Mouse (Mus musculus): ENCODE measurements around the gene Ccer1. TPM values are rescaled to one million over a fixed set of nuclear protein-coding genes. Genes with fewer than 3 reads are reported as not detected.
"Not testable (repeated sequence)": the region's sequence is repeated elsewhere in the genome, so short reads cannot be mapped to it uniquely, and the experiment has no call there.

Gene Ccer1
- polyA plus RNA-seq, 1 experiment from 2014 or later, result not detected

DNA sequence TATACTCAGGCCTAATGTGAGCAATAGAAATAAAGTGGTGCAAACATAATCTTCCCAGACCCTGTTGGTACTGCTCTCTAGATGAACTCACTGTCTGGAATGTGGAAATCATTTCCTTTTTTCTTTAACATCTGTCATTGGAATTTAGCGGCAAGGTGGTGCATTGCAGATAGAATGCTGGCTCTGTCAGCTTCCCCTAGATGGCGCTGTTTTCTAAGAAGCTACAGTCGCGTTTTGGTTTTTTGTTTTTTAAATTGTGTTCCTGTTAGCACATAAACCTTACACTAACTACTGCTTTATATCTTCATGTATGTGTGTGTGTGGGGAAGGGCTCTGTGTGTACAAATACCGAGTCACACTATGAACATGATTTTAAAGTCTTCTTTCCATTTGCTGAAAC, 19.8 kb downstream of the Ccer1 start:
- no peak overlapping the region for H3K27ac ChIP-seq
- 2% methylated on average over 5 of the region's 5 CpGs for WGBS
- ATAC-seq (replicated peaks), result no peak; the same call in 1 of the 2 replicates

DNA sequence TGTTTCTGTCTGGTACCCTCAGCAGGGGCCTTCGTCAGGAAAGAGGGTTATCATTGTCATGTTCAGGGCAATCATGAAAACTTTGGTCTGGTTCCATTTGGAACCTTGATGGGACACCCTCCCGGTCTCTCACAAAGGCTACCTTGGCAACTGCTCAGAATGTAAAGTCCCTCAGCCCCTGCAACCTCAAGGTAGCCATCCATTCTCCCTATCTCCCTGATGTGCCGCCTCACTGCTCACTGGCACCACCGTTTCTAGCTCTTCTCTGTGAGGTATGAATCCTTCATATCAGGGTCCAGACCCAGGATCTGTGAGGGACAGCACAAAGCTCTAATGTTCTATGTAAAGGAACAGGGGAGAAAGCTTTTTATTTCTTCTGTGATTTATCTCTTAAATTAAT, 21.7 kb downstream of the Ccer1 start:
- Histone ChIP-seq H3K9me3 (no peaks in the 10 kb centered on the region), H3K4me1 (no peaks in the 10 kb centered on the region), H3K4me3 (no peak overlapping the region), H3K36me3 (replicated peaks) (no peaks in the 10 kb centered on the region), H3K27me3 (replicated peaks) (no peaks in the 10 kb centered on the region), H3K27ac (no peak overlapping the region), H3K4me2 (no peak overlapping the region), H3K9ac (no peak overlapping the region)
- ATAC-seq (replicated peaks), result no peak
- 60% methylated on average over 4 of the region's 4 CpGs for WGBS

More for the DNA sequence above, 19.8 kb downstream of the Ccer1 start:
- Histone ChIP-seq H3K9ac (no peak overlapping the region), H3K4me2 (no peak overlapping the region), H3K9me3 (no peaks in the 10 kb centered on the region), H3K4me1 (no peaks in the 10 kb centered on the region), H3K36me3 (replicated peaks) (no peaks in the 10 kb centered on the region), H3K4me3 (no peak overlapping the region), H3K27me3 (replicated peaks) (no peaks in the 10 kb centered on the region)

DNA sequence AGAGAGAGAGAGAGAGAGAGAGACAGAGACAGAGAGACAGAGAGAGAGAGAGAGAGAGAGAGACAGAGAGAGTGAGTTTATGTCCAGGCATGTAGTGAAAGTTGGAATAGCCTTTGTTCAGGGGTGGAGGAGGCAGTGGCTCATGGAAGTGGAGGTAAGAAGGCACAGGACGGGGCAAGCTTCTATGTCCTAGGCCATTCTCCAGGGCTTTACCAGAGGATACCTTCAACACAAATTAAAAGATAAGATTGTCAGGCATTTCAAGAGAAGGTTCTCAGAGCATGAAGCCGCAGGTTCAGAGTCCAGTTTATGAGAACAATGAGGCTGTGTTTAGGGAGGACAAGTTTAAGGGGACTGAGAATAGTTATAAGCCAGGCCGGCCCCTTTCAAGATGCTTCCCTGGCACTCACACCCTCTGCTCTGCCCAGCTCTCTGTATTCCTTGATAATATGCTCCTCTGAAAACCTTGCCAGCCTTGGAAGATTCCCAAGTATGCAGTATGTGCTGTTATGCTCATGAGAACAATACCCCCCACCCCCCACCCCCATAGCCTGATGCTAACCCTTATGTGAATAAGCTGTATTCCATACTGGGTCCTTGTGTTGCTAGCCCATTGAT, 22.5 kb downstream of the Ccer1 start:
- Histone ChIP-seq H3K36me3 (replicated peaks) (no peaks in the 10 kb centered on the region), H3K4me1 (no peaks in the 10 kb centered on the region), H3K4me2 (no peak overlapping the region), H3K27me3 (replicated peaks) (no peaks in the 10 kb centered on the region), H3K4me3 (no peak overlapping the region), H3K9me3 (no peaks in the 10 kb centered on the region), H3K27ac (no peak overlapping the region), H3K9ac (no peak overlapping the region)
- no peak for ATAC-seq (replicated peaks)
- 82% methylated on average over 3 of the region's 3 CpGs for WGBS

DNA sequence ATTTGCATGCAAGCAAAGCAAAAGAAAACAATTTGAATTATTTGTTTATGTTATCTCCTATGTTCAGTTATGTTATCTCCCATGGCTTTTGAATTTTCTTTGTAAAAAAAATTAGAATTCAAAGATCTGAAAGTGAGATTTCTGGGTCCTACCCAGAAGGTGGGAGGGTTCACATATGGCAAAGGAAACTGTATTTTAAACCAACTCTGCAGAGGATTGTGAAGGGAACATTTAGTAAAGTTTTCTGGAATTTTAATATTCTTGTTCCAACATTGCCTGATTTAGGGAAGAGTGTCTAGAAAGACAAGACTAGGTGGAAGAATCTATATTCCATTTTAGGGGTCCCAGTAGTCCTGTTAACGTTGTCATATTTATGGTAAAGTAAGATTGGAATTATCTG, 24.4 kb downstream of the Ccer1 start:
- H3K4me2 ChIP-seq, result no peak overlapping the region
- no peaks in the 10 kb centered on the region for H3K4me1 ChIP-seq
- H3K36me3 ChIP-seq (replicated peaks), result no peaks in the 10 kb centered on the region
- 79% methylated on average over 1 of the region's 1 CpGs for WGBS
- H3K9ac ChIP-seq, result no peak overlapping the region
- no peaks in the 10 kb centered on the region for H3K27me3 ChIP-seq (replicated peaks)
- no peak for ATAC-seq (replicated peaks)
- no peaks in the 10 kb centered on the region for H3K9me3 ChIP-seq
- H3K27ac ChIP-seq, result no peak overlapping the region
- no peak overlapping the region for H3K4me3 ChIP-seq

DNA sequence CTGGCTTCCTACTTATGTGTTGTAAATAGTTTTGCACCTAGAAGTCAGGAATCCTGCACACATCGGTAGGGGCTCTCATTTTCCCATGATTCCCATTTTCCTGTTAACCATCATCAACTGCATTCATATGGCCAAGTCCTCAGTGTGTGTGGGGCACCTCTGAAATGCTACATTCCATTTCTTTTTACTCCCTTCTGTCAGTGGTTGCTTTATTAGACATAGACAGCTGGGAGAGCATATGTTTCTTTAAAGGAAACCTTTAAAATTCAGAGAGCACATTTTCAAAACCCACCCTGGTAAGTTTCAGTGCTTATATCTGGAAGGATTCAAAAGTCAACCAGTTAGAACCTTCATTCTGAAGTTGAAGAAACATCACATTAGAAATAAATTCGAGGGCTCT, 25.2 kb downstream of the Ccer1 start:
- ATAC-seq (replicated peaks), result no peak
- Histone ChIP-seq H3K4me2 (no peak overlapping the region), H3K4me3 (no peak overlapping the region), H3K27ac (no peak overlapping the region), H3K36me3 (replicated peaks) (no peaks in the 10 kb centered on the region), H3K9me3 (no peaks in the 10 kb centered on the region), H3K4me1 (no peaks in the 10 kb centered on the region), H3K27me3 (replicated peaks) (no peaks in the 10 kb centered on the region), H3K9ac (no peak overlapping the region)
- 72% methylated on average over 2 of the region's 2 CpGs for WGBS

DNA sequence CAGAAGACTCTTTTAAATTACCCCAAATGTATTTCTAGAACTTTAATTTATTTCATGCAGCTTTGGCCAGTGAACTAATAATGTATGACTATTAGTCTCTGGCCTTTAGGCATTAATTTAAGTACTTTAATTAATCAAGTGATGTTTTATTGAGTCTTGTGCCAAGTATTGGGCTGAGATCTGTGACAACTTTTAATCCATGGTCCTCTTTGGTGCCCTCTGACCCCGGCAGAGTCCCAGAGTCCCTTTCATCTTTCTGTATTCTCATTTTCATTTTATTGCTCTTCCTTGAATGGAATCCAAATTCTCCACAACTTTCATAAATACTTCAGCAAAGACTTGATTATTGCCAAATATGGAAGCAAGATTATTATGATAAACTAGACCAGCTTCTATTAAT, 27.8 kb downstream of the Ccer1 start:
- 81% methylated on average over 1 of the region's 1 CpGs for WGBS
- no peak overlapping the region for H3K27ac ChIP-seq
- H3K4me1 ChIP-seq, result no peaks in the 10 kb centered on the region
- H3K9me3 ChIP-seq, result no peaks in the 10 kb centered on the region
- ATAC-seq (replicated peaks), result no peak
- no peaks in the 10 kb centered on the region for H3K27me3 ChIP-seq (replicated peaks)
- no peak overlapping the region for H3K4me2 ChIP-seq
- no peak overlapping the region for H3K9ac ChIP-seq
- no peaks in the 10 kb centered on the region for H3K36me3 ChIP-seq (replicated peaks)
- H3K4me3 ChIP-seq, result no peak overlapping the region

DNA sequence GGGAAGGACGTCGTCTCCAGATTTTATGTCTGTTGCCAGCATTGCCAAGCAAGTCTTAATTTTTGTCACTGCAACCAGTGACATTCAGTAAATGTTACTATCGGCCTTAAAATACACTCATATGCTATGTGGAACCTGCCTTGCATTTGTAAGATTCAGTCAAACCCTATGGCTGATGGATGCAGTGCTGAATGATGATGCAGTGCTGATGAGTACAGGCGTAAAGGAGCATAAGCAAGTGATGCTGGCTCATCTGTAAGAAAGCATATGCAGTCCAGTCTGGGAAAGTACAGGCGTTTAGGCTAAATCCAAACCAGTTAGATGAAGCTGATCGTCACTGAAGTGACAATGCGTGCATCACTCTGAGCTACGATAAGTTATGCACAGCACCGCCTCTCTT, 29.9 kb downstream of the Ccer1 start:
- WGBS, result 94% methylated on average over 9 of the region's 9 CpGs
- Histone ChIP-seq H3K9me3 (no peaks in the 10 kb centered on the region), H3K4me3 (no peak overlapping the region), H3K4me2 (no peak overlapping the region), H3K4me1 (no peaks in the 10 kb centered on the region), H3K27me3 (replicated peaks) (no peaks in the 10 kb centered on the region), H3K27ac (no peak overlapping the region), H3K9ac (no peak overlapping the region), H3K36me3 (replicated peaks) (no peaks in the 10 kb centered on the region)
- no peak for ATAC-seq (replicated peaks)

DNA sequence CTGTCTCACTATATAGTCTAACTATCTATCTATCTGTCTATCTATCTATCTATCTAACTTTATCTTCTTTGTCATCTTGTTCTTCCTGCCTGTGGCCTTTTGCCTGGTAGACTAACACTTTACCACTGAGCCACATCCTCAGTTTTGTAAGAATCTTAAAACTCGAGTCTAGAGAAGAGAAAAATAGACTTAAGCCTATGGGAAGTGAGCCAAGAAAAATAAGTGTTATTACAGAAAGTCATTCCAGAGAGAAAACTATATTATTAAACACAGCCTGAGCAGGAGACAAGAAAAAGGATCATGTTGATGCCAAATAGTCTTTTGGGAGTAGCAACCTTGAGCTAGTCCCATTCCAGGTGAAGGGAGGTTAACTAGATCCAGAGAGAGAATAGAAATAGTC, 33.1 kb downstream of the Ccer1 start:
- Histone ChIP-seq H3K9me3 (no peaks in the 10 kb centered on the region), H3K9ac (no peak overlapping the region)

DNA sequence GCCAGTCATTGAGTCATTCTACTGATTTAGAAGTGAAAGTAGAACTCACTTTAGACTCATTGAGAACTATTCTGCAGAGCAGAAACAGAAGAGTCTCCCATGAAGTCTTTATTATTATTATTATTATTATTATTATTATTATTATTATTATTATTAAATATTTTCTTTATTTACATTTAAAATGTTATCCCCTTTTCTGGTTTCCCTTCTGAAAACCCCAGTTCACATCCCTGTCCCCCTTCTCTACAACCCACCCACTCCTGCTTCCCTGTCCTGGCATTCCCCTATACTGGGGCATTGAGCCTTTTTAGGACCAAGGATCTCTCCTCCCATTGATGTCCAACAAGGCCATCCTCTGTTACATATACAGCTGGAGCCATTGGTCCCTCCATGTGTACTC, 33.8 kb downstream of the Ccer1 start, which contains the start of gene C030005K15Rik:
Gene C030005K15Rik, minus strand, starts transcription at position 101 of the 400 bp plus-strand sequence.
- not testable (repeated sequence) for H3K27me3 ChIP-seq (replicated peaks); H3K4me3 ChIP-seq; H3K9me3 ChIP-seq; H3K9ac ChIP-seq; ATAC-seq (replicated peaks); H3K4me1 ChIP-seq; H3K27ac ChIP-seq; H3K36me3 ChIP-seq (replicated peaks); H3K4me2 ChIP-seq

More for the DNA sequence above, 33.1 kb downstream of the Ccer1 start:
- Histone ChIP-seq H3K4me1 (no peaks in the 10 kb centered on the region), H3K36me3 (replicated peaks) (no peaks in the 10 kb centered on the region), H3K27me3 (replicated peaks) (no peaks in the 10 kb centered on the region), H3K4me3 (no peak overlapping the region), H3K4me2 (no peak overlapping the region), H3K27ac (no peak overlapping the region)
- no peak for ATAC-seq (replicated peaks)
- WGBS, result 51% methylated on average over 1 of the region's 1 CpGs

Other genes with a start within 250 kb of the Ccer1 start
- gene Dcn, start 213.4 kb upstream of the Ccer1 start, polyA plus RNA-seq (2015; fragmentation: Nextera tagmentation; extraction: Ambion mirVana), result 62.4 and 74.8 TPM in 2 replicates
- 15.4 and 16.7 TPM in 2 replicates for gene Lum, start 127.9 kb upstream of the Ccer1 start, polyA plus RNA-seq (2015; fragmentation: Nextera tagmentation; extraction: Ambion mirVana)
- gene Kera, start 86.2 kb upstream of the Ccer1 start, polyA plus RNA-seq (2015; fragmentation: Nextera tagmentation; extraction: Ambion mirVana), result 0.35 TPM in 1 of 2 replicates, not detected in the other
- 0.24 and 0.50 TPM in 2 replicates for gene Epyc, start 49.0 kb upstream of the Ccer1 start, polyA plus RNA-seq (2015; fragmentation: Nextera tagmentation; extraction: Ambion mirVana)
- gene C030005K15Rik, start 33.7 kb downstream of the Ccer1 start, polyA plus RNA-seq (2015; fragmentation: Nextera tagmentation; extraction: Ambion mirVana), result not detected in 2 replicates

Measured in midbrain, embryonic 15.5 days (tissue).